Mouse (Mus musculus) olfactory bulb, adult 2 months (tissue): ENCODE measurements around the gene Glt8d2. TPM values are rescaled to one million over a fixed set of nuclear protein-coding genes. Genes with fewer than 3 reads are reported as not detected.

Experiments used
- H3K27ac ChIP-seq: fragments of 200-500 bp; 2 replicates; pipeline ENCODE4 v1.5.1; 2012; ENCODE audit warnings: low read depth, low read length; ENCODE audit not compliant: insufficient read depth
- H3K4me1 ChIP-seq: fragments of 200-500 bp; 2 replicates; pipeline ENCODE4 v1.6.1; 2012; ENCODE audit warnings: low read length; ENCODE audit not compliant: control insufficient read depth, insufficient read depth
- H3K4me3 ChIP-seq: fragments of 200-500 bp; 2 replicates; pipeline ENCODE4 v1.5.1; 2012; ENCODE audit warnings: mild to moderate bottlenecking, low read depth, low read length, moderate library complexity; ENCODE audit not compliant: insufficient read depth
- CTCF ChIP-seq: fragments of 200-500 bp; IDR thresholded peaks from 2 replicates; pipeline ENCODE4 v1.5.1; 2012; ENCODE audit warnings: low read depth, mild to moderate bottlenecking, low read length, moderate library complexity; ENCODE audit not compliant: insufficient read depth
- POLR2A ChIP-seq: fragments of 200-500 bp; IDR thresholded peaks from 2 replicates; pipeline ENCODE4 v1.6.1; 2012; ENCODE audit warnings: mild to moderate bottlenecking, low read depth, low read length, moderate library complexity; ENCODE audit not compliant: insufficient read depth
- WGBS: fragments of 180-500 bp; shearing (Covaris S2); methylation state at CpG from one replicate; pipeline ENCODE4 v1.1.7; 2018; 5-methylcytosine and 5-hydroxymethylcytosine counted together
- polyA plus RNA-seq: library from polyadenylated mRNA; stranded (reverse); fragments of >200 nt; gene quantifications from 2 replicates; pipeline ENCODE4 v1.2.4, GENCODE M21; 2012; ENCODE audit warnings: low replicate concordance; ENCODE audit not compliant: missing spikeins, insufficient read depth, insufficient read length

Glt8d2 gene
- polyA plus RNA-seq, 1 experiment, result not detected

DNA sequence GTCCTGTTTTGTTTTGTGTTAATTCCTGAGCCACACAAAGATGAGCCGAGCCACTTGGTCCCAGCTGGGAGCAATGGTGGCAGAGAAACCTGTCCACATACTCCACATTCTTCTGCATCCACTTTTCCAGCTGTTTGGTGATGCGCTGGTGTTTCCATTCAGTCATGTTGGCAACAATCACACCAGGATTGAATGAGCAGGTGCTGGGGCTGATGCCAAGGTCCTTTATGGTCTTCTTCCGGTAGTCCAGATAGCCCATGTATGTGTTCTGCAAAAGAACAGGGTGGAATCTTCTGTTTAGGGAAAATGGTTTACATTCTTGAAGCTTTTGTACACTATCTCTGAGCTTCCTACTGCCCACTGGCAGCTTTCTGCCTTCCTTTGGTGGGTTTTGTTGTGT lies 35.9 kb downstream of the Glt8d2 start:
- no peak for TF ChIP-seq CTCF
- no peak for TF ChIP-seq POLR2A
- WGBS, result 85% methylated on average over 3 of the region's 3 CpGs

DNA sequence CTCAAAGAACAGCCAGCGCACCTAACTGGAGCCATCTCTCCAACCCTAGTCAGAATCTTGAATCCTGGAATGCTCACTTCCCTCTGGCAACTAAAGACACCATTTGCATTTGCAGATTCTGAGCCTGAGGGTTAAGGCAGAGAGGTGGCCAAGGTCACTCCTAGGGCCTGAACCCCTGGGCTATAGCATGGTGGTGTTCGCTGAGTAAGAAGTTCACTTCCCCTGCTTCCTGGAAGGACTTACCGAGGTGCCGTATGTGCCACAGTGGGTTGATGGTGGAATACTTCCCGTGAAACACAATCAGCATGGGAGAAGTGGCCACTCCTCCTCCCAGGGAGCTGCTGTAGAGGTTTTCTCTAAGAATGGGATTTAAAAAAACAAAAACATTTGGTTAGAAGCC lies 37.8 kb downstream of the Glt8d2 start:
- Histone ChIP-seq H3K4me1 (no peaks in the 10 kb centered on the region), H3K27ac (no peak overlapping the region), H3K4me3 (no peak overlapping the region)
- WGBS, result 70% methylated on average over 5 of the region's 5 CpGs
- TF ChIP-seq POLR2A (no peak), CTCF (no peak)

More for the DNA sequence above, 35.9 kb downstream of the Glt8d2 start:
- no peak overlapping the region for H3K4me3 ChIP-seq
- no peaks in the 10 kb centered on the region for H3K4me1 ChIP-seq
- H3K27ac ChIP-seq, result no peak overlapping the region

DNA sequence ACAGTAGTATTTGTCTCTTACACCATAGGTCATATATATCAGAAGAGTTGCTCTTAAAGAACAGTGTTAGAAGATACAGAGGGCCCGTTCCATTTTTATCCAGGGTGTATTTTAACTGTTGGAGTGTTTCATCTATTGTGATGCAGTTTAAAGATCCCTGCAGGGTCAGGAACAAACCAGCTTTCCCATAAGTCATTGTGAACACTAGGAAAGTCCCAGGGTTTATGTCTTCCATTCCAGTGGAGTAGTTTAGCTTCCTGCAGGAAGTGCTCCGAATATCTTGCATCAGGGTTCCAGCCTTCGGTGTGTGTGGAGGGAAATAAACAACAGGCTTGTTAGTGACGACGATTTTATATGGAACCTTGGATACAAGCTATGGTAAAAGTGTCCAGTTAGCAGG lies 39.2 kb downstream of the Glt8d2 start:
- Histone ChIP-seq H3K27ac (no peak overlapping the region), H3K4me1 (no peaks in the 10 kb centered on the region), H3K4me3 (no peak overlapping the region)
- TF ChIP-seq POLR2A (no peak), CTCF (no peak)
- 93% methylated on average over 5 of the region's 5 CpGs for WGBS

DNA sequence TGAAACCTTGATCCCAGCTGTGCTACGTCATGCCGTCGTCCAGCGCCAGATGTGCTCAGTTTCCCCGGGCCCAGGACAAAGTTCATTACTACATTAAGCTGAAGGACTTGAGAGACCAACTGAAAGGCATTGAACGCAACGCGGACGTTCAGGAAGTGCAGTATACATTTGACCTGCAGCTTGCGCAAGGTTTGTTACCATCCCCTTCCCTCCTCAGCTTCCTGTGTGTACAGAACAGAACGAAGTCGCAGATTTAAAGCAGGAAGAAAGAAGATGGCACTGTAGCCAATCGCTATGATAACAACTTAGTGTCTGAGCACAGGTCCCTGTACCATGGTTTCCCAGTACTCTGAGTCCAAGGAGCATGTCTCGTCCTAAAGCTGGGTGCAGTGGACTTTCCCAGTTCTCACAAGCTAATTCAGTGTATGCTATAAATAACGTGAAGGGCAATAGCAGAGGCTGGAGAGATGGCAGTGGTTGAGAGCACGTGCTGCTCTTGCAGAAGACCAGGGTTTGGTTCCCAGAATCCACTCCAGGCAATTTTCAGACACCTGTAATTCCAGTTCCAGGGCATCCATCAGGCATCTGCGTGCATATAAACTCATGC lies 43.1 kb downstream of the Glt8d2 start:
- TF ChIP-seq POLR2A (no peak), CTCF (no peak)
- no peak overlapping the region for H3K27ac ChIP-seq
- no peak overlapping the region for H3K4me3 ChIP-seq
- 94% methylated on average over 17 of the region's 17 CpGs for WGBS
- H3K4me1 ChIP-seq, result no peaks in the 10 kb centered on the region

- TF ChIP-seq POLR2A (no peak), CTCF (no peak)
- 93% methylated on average over 8 of the region's 8 CpGs for WGBS
These were observed 44.4 kb downstream of the Glt8d2 start for GRCm38 (mm10) chr10:82646083-82646482.

DNA sequence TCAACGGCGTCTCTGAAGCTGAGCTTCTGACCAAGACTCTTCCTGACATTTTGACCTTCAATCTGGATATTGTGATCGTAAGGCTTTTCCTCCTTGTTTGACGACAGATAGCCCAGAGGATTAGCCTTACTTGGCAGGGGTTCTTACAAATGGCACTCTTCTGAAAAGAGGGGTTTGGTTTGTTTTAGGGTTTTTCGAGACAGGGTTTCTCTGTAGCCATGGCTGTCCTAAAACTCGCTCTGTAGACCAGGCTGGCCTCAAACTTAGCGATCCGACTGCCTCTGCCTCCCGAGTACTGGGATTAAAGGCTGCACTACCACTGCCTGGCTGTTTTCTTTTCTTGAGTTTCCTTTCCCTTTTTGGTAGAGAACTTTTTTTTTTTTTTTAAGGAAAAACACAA lies 49.0 kb downstream of the Glt8d2 start:
- H3K4me1 ChIP-seq, result peaks cover 4% of the 10 kb centered on the region
- TF ChIP-seq POLR2A (no peak), CTCF (no peak)
- no peak overlapping the region for H3K4me3 ChIP-seq
- 87% methylated on average over 9 of the region's 9 CpGs for WGBS
- H3K27ac ChIP-seq, result no peak overlapping the region

More at GRCm38 (mm10) chr10:82646083-82646482, 44.4 kb downstream of the Glt8d2 start:
- Histone ChIP-seq H3K27ac (no peak overlapping the region), H3K4me1 (no peaks in the 10 kb centered on the region), H3K4me3 (no peak overlapping the region)

DNA sequence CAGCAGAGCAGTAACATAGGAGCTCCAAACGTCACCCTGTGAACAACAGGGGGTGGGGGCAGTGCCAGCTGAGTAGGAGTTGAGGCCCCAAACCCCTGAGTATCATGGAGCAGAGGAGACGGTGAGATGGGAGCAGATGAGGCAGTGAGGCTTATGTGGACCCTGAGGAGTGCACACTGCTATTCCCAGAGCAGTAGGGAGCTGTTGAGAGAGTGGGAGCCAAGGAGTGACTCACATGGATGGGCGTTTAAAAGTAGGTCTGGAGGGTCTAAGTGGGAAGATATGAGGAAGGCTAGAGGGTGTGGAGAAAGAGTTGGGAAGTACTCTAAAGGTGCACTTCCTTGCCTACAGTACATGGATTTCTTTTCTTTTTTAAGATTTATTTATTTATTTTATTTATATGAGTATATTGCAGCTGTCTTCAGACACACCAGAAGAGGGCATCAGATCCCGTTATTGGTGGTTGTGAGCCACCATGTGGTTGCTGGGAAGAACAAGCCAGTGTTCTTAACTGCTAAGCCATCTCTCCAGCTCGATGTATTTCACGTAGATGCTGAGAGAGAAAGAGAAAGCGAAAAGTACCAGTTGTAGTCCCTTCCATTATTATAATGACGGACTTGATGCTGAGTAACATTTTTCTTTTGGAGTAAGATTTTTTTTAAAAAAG lies 51.3 kb downstream of the Glt8d2 start:
- H3K4me1 ChIP-seq, result peaks cover 6% of the 10 kb centered on the region
- no peak overlapping the region for H3K27ac ChIP-seq
- TF ChIP-seq CTCF, result no peak
- TF ChIP-seq POLR2A, result no peak
- no peak overlapping the region for H3K4me3 ChIP-seq
- 65% methylated on average over 8 of the region's 8 CpGs for WGBS

DNA sequence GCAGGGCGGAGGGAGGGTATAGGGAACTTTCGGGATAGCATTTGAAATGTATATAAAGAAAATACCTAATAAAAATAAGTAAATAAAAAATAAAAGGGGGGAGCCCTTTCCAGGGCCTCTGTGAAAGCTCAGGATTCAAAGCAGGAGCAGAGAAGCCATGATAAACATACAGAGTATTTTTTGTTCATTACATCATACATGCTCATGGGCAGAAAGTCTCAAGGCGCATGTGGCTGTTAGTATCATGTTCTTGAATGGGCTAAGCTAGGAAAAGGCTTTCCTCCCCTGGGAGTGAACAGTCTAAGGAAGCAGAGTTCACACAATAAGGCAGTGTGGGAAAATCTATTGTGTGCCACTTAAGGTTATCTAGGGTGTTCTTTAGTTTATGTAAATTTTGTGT lies 54.1 kb downstream of the Glt8d2 start:
- TF ChIP-seq CTCF (no peak), POLR2A (no peak)
- H3K27ac ChIP-seq, result no peak overlapping the region
- no peak overlapping the region for H3K4me3 ChIP-seq
- 95% methylated on average over 3 of the region's 3 CpGs for WGBS
- peaks cover 20% of the 10 kb centered on the region for H3K4me1 ChIP-seq

- WGBS, result 50% methylated on average over 7 of the region's 7 CpGs
- Histone ChIP-seq H3K4me1 (peaks cover 24% of the 10 kb centered on the region), H3K4me3 (no peak overlapping the region), H3K27ac (peak overlapping the region; percentile 41; the same call in 1 of the 2 replicates)
- no peak for TF ChIP-seq POLR2A
- TF ChIP-seq CTCF, result no peak
These were observed 56.1 kb downstream of the Glt8d2 start for GRCm38 (mm10) chr10:82634348-82634747.
